Mouse (Mus musculus): ENCODE data around the gene Txnip. TPM values are rescaled to one million over a fixed set of nuclear protein-coding genes. Genes with fewer than 3 reads are reported as not detected.
"Not testable (repeated sequence)": the region's sequence is repeated elsewhere in the genome, so short reads cannot be mapped to it uniquely, and the experiment has no call there.

Gene Txnip
- polyA plus RNA-seq (2014; fragmentation: Nextera tagmentation; extraction: Ambion mirVana), result 62.3 and 63.6 TPM in 2 replicates

GRCm38 (mm10) chr3:96557694-96558093, at the start of gene Txnip:
Gene Txnip (plus strand): TSS chr3:96557957.
- ATAC-seq (replicated peaks; ENCODE audit: insufficient number of reproducible peaks, low FRiP score, low TSS enrichment, low read depth) (peak; percentile 98), DNase-seq (ENCODE audit: low spot score) (peak; percentile 100)
- peak within 1 kb of the TSS; percentile 72 for H3K4me3 ChIP-seq (ENCODE audit: low read depth, low read length)
- H3K4me2 ChIP-seq (ENCODE audit: low read depth, low read length), result peak within 1 kb of the TSS; percentile 71
- H3K27me3 ChIP-seq (ENCODE audit: control insufficient read depth, insufficient read depth, low read length), result no peaks in the 10 kb centered on the region
- peaks cover 3% of the 10 kb centered on the region for H3K4me1 ChIP-seq (ENCODE audit: control insufficient read depth, insufficient read depth, low read length)
- WGBS, result under 1% methylated on average over 26 of the region's 26 CpGs
- no peaks in the 10 kb centered on the region for H3K9me3 ChIP-seq (replicated peaks; ENCODE audit: control insufficient read depth, low read length)
- peak within 1 kb of the TSS; percentile 82 for H3K9ac ChIP-seq (replicated peaks; ENCODE audit: low read length)
- no peaks in the 10 kb centered on the region; the same call in 1 of the 2 replicates for H3K36me3 ChIP-seq (replicated peaks; ENCODE audit: control insufficient read depth, insufficient read depth, low read depth, low read length)
- H3K27ac ChIP-seq (replicated peaks; ENCODE audit: low read depth, low read length), result peak within 1 kb of the TSS; percentile 53

GRCm38 (mm10) chr3:96507966-96508365, 49.8 kb upstream of the Txnip start:
- 90% methylated on average over 7 of the region's 9 CpGs for WGBS
- not testable (repeated sequence) for H3K4me1 ChIP-seq (ENCODE audit: control insufficient read depth, insufficient read depth, low read length); H3K4me3 ChIP-seq (ENCODE audit: low read depth, low read length); H3K27ac ChIP-seq (replicated peaks; ENCODE audit: low read depth, low read length); ATAC-seq (replicated peaks; ENCODE audit: insufficient number of reproducible peaks, low FRiP score, low TSS enrichment, low read depth); H3K36me3 ChIP-seq (replicated peaks; ENCODE audit: control insufficient read depth, insufficient read depth, low read depth, low read length); H3K27me3 ChIP-seq (ENCODE audit: control insufficient read depth, insufficient read depth, low read length); H3K9me3 ChIP-seq (replicated peaks; ENCODE audit: control insufficient read depth, low read length); DNase-seq (ENCODE audit: low spot score); H3K9ac ChIP-seq (replicated peaks; ENCODE audit: low read length); H3K4me2 ChIP-seq (ENCODE audit: low read depth, low read length)

- WGBS, result 67% methylated on average over 5 of the region's 5 CpGs
Measured at GRCm38 (mm10) chr3:96520171-96520570, 37.6 kb upstream of the Txnip start.

GRCm38 (mm10) chr3:96522149-96522548, 35.6 kb upstream of the Txnip start:
- Histone ChIP-seq H3K4me2 (ENCODE audit: low read depth, low read length) (no peak overlapping the region), H3K4me3 (ENCODE audit: low read depth, low read length) (no peak overlapping the region), H3K9ac (replicated peaks; ENCODE audit: low read length) (no peak overlapping the region), H3K27ac (replicated peaks; ENCODE audit: low read depth, low read length) (no peak overlapping the region), H3K4me1 (ENCODE audit: control insufficient read depth, insufficient read depth, low read length) (peaks cover 4% of the 10 kb centered on the region; the same call in 1 of the 2 replicates), H3K36me3 (replicated peaks; ENCODE audit: control insufficient read depth, insufficient read depth, low read depth, low read length) (no peaks in the 10 kb centered on the region), H3K27me3 (ENCODE audit: control insufficient read depth, insufficient read depth, low read length) (peaks cover 5% of the 10 kb centered on the region), H3K9me3 (replicated peaks; ENCODE audit: control insufficient read depth, low read length) (no peaks in the 10 kb centered on the region)
- WGBS, result 68% methylated on average over 4 of the region's 4 CpGs
- no peak for ATAC-seq (replicated peaks; ENCODE audit: insufficient number of reproducible peaks, low FRiP score, low TSS enrichment, low read depth)
- DNase-seq (ENCODE audit: low spot score), result no peak

More at GRCm38 (mm10) chr3:96520171-96520570, 37.6 kb upstream of the Txnip start:
- no peak overlapping the region for H3K4me3 ChIP-seq (ENCODE audit: low read depth, low read length)
- DNase-seq (ENCODE audit: low spot score) (no peak), ATAC-seq (replicated peaks; ENCODE audit: insufficient number of reproducible peaks, low FRiP score, low TSS enrichment, low read depth) (no peak)
- no peak overlapping the region for H3K4me2 ChIP-seq (ENCODE audit: low read depth, low read length)
- no peaks in the 10 kb centered on the region for H3K27me3 ChIP-seq (ENCODE audit: control insufficient read depth, insufficient read depth, low read length)
- no peak overlapping the region for H3K27ac ChIP-seq (replicated peaks; ENCODE audit: low read depth, low read length)
- H3K4me1 ChIP-seq (ENCODE audit: control insufficient read depth, insufficient read depth, low read length), result no peaks in the 10 kb centered on the region
- H3K9me3 ChIP-seq (replicated peaks; ENCODE audit: control insufficient read depth, low read length), result no peaks in the 10 kb centered on the region
- no peak overlapping the region for H3K9ac ChIP-seq (replicated peaks; ENCODE audit: low read length)
- no peaks in the 10 kb centered on the region for H3K36me3 ChIP-seq (replicated peaks; ENCODE audit: control insufficient read depth, insufficient read depth, low read depth, low read length)

GRCm38 (mm10) chr3:96524028-96524810, 33.5 kb upstream of the Txnip start:
- H3K27me3 ChIP-seq (ENCODE audit: control insufficient read depth, insufficient read depth, low read length), result peaks cover 19% of the 10 kb centered on the region
- H3K4me1 ChIP-seq (ENCODE audit: control insufficient read depth, insufficient read depth, low read length), result peaks cover 4% of the 10 kb centered on the region; the same call in 1 of the 2 replicates
- ATAC-seq (replicated peaks; ENCODE audit: insufficient number of reproducible peaks, low FRiP score, low TSS enrichment, low read depth), result no peak
- no peaks in the 10 kb centered on the region for H3K9me3 ChIP-seq (replicated peaks; ENCODE audit: control insufficient read depth, low read length)
- H3K4me2 ChIP-seq (ENCODE audit: low read depth, low read length), result no peak overlapping the region
- no peaks in the 10 kb centered on the region for H3K36me3 ChIP-seq (replicated peaks; ENCODE audit: control insufficient read depth, insufficient read depth, low read depth, low read length)
- no peak overlapping the region for H3K27ac ChIP-seq (replicated peaks; ENCODE audit: low read depth, low read length)
- no peak for DNase-seq (ENCODE audit: low spot score)
- H3K4me3 ChIP-seq (ENCODE audit: low read depth, low read length), result no peak overlapping the region
- no peak overlapping the region for H3K9ac ChIP-seq (replicated peaks; ENCODE audit: low read length)
- 61% methylated on average over 12 of the region's 12 CpGs for WGBS

- 80% methylated on average over 4 of the region's 4 CpGs for WGBS
- no peak for ATAC-seq (replicated peaks; ENCODE audit: insufficient number of reproducible peaks, low FRiP score, low TSS enrichment, low read depth)
- Histone ChIP-seq H3K9me3 (replicated peaks; ENCODE audit: control insufficient read depth, low read length) (no peaks in the 10 kb centered on the region), H3K27ac (replicated peaks; ENCODE audit: low read depth, low read length) (no peak within 1 kb of the TSS), H3K4me2 (ENCODE audit: low read depth, low read length) (no peak within 1 kb of the TSS), H3K27me3 (ENCODE audit: control insufficient read depth, insufficient read depth, low read length) (peaks cover 19% of the 10 kb centered on the region), H3K4me3 (ENCODE audit: low read depth, low read length) (no peak within 1 kb of the TSS), H3K36me3 (replicated peaks; ENCODE audit: control insufficient read depth, insufficient read depth, low read depth, low read length) (no peaks in the 10 kb centered on the region), H3K9ac (replicated peaks; ENCODE audit: low read length) (no peak within 1 kb of the TSS), H3K4me1 (ENCODE audit: control insufficient read depth, insufficient read depth, low read length) (peaks cover 4% of the 10 kb centered on the region; the same call in 1 of the 2 replicates)
- DNase-seq (ENCODE audit: low spot score), result no peak
Measured at GRCm38 (mm10) chr3:96524914-96525313, 32.8 kb upstream of the Txnip start, which contains the start of gene Hfe2. Gene Hfe2 (plus strand): TSS chr3:96525172.

GRCm38 (mm10) chr3:96526013-96526762, 31.6 kb upstream of the Txnip start:
- no peak overlapping the region for H3K27ac ChIP-seq (replicated peaks; ENCODE audit: low read depth, low read length)
- H3K9ac ChIP-seq (replicated peaks; ENCODE audit: low read length), result no peak overlapping the region
- no peaks in the 10 kb centered on the region for H3K36me3 ChIP-seq (replicated peaks; ENCODE audit: control insufficient read depth, insufficient read depth, low read depth, low read length)
- H3K4me1 ChIP-seq (ENCODE audit: control insufficient read depth, insufficient read depth, low read length), result peaks cover 4% of the 10 kb centered on the region; the same call in 1 of the 2 replicates
- H3K4me2 ChIP-seq (ENCODE audit: low read depth, low read length), result no peak overlapping the region
- WGBS, result 71% methylated on average over 11 of the region's 11 CpGs
- DNase-seq (ENCODE audit: low spot score) (no peak), ATAC-seq (replicated peaks; ENCODE audit: insufficient number of reproducible peaks, low FRiP score, low TSS enrichment, low read depth) (no peak; the same call in 1 of the 2 replicates)
- H3K27me3 ChIP-seq (ENCODE audit: control insufficient read depth, insufficient read depth, low read length), result peaks cover 19% of the 10 kb centered on the region
- no peaks in the 10 kb centered on the region for H3K9me3 ChIP-seq (replicated peaks; ENCODE audit: control insufficient read depth, low read length)
- no peak overlapping the region for H3K4me3 ChIP-seq (ENCODE audit: low read depth, low read length)

All from embryonic facial prominence, embryonic 11.5 days (tissue).